Mouse (Mus musculus) CH12.LX (cell line): Measurements from ENCODE around the gene Slc35f3. TPM values are rescaled to one million over a fixed set of nuclear protein-coding genes. Genes with fewer than 3 reads are reported as not detected.

Experiments
- DNase-seq: peaks from one replicate; pipeline ENCODE4 v3.0.0-alpha.2; 2013; ENCODE audit errors: extremely low read depth
- H3K27ac ChIP-seq: 2 replicates; pipeline ENCODE4 v1.5.1; 2012; ENCODE audit warnings: low read depth, mild to moderate bottlenecking, control low read depth, moderate library complexity; ENCODE audit not compliant: insufficient read depth
- H3K27me3 ChIP-seq: replicated peaks from 2 replicates; pipeline ENCODE3; 2012; ENCODE audit warnings: inconsistent platforms
- H3K36me3 ChIP-seq, 2 experiments: replicated peaks in 1 of 2; 2 replicates each; pipeline versions ENCODE3 to v1.6.1; 2012; ENCODE audit warnings: inconsistent platforms in 1 of 2, low read length in 1 of 2, mild to moderate bottlenecking in 1 of 2, mixed read lengths in 1 of 2, moderate library complexity in 1 of 2; ENCODE audit not compliant: control insufficient read depth in 1 of 2, insufficient read depth in 1 of 2
- H3K4me1 ChIP-seq, 2 experiments: 2 replicates each; pipeline ENCODE4 v1.6.1; 2012; ENCODE audit warnings: inconsistent platforms in 1 of 2, moderate library complexity in 1 of 2; ENCODE audit not compliant: insufficient read depth in 2 of 2, control insufficient read depth in 1 of 2
- H3K4me2 ChIP-seq: 2 replicates; pipeline ENCODE4 v1.6.1; 2012; ENCODE audit warnings: low read depth, mild to moderate bottlenecking, control low read depth; ENCODE audit not compliant: poor library complexity, insufficient read depth, severe bottlenecking
- H3K4me3 ChIP-seq, 3 experiments: fragments of 150-350 bp in 1 of 3; sonication (generic) in 1 of 3; replicated peaks in 1 of 3; 2 replicates each; pipeline versions ENCODE3 to v1.5.1; 2011 to 2012; ENCODE audit warnings: low read depth in 2 of 3, low read length in 2 of 3, mild to moderate bottlenecking in 2 of 3, moderate library complexity in 2 of 3, control low read depth in 1 of 3, improper control_type of control experiment in 1 of 3, inconsistent platforms in 1 of 3, mixed read lengths in 1 of 3; ENCODE audit not compliant: poor library complexity in 1 of 3
- H3K79me2 ChIP-seq: replicated peaks from 2 replicates; pipeline ENCODE4 v1.6.1; 2012; ENCODE audit warnings: mild to moderate bottlenecking, moderate library complexity; ENCODE audit not compliant: control insufficient read depth, poor library complexity, insufficient read depth, severe bottlenecking; ENCODE audit errors: extremely low read depth
- H3K9ac ChIP-seq: 2 replicates; pipeline ENCODE4 v1.6.1; 2012; ENCODE audit warnings: low read depth, mild to moderate bottlenecking, control low read depth, moderate library complexity; ENCODE audit not compliant: insufficient read depth
- H3K9me3 ChIP-seq: replicated peaks from 2 replicates; pipeline ENCODE3; 2012; ENCODE audit warnings: low read length, inconsistent platforms, mixed read lengths
- BHLHE40 ChIP-seq: IDR thresholded peaks from 2 replicates; pipeline ENCODE4 v1.6.1; 2011; ENCODE audit warnings: mild to moderate bottlenecking, low read depth, low read length, improper control_type of control experiment
- ETS1 ChIP-seq: conservative IDR thresholded peaks from 2 replicates; pipeline ENCODE4 v1.6.1; 2012; ENCODE audit warnings: low read depth, mild to moderate bottlenecking, inconsistent platforms, low read length, improper control_type of control experiment, moderate library complexity
- IRF4 ChIP-seq: IDR thresholded peaks from 2 replicates; pipeline ENCODE4 v1.6.1; 2014; ENCODE audit warnings: low read depth, mild to moderate bottlenecking, inconsistent platforms, low read length, improper control_type of control experiment
- JUN ChIP-seq: IDR thresholded peaks from 2 replicates; pipeline ENCODE4 v1.6.1; 2011; ENCODE audit warnings: low read depth, mild to moderate bottlenecking, low read length, improper control_type of control experiment, moderate library complexity; ENCODE audit not compliant: insufficient read depth
- MAZ ChIP-seq: IDR thresholded peaks from 2 replicates; pipeline ENCODE4 v1.6.1; 2012; ENCODE audit warnings: low read depth, mild to moderate bottlenecking, inconsistent platforms, low read length, improper control_type of control experiment, moderate library complexity
- MEF2A ChIP-seq: IDR thresholded peaks from 2 replicates; pipeline ENCODE4 v1.6.1; 2014; ENCODE audit warnings: low read depth, mild to moderate bottlenecking, inconsistent platforms, low read length, improper control_type of control experiment, borderline replicate concordance
- NELFE ChIP-seq: IDR thresholded peaks from 2 replicates; pipeline ENCODE4 v1.6.1; 2011; ENCODE audit warnings: low read depth, low read length, improper control_type of control experiment
- NRF1 ChIP-seq: IDR thresholded peaks from 2 replicates; pipeline ENCODE4 v1.6.1; 2014; ENCODE audit warnings: low read depth, mild to moderate bottlenecking, inconsistent platforms, low read length, improper control_type of control experiment, moderate library complexity
- POLR2A ChIP-seq: IDR thresholded peaks from 2 replicates; pipeline ENCODE4 v1.6.1; 2011; ENCODE audit warnings: low read depth, mild to moderate bottlenecking, improper control_type of control experiment, low read length
- RAD21 ChIP-seq: IDR thresholded peaks from 2 replicates; pipeline ENCODE4 v1.6.1; 2011; ENCODE audit warnings: low read depth, mild to moderate bottlenecking, low read length, improper control_type of control experiment, moderate library complexity
- SIN3A ChIP-seq: IDR thresholded peaks from 2 replicates; pipeline ENCODE4 v1.6.1; 2012; ENCODE audit warnings: low read length, improper control_type of control experiment, inconsistent platforms
- TBP ChIP-seq: conservative IDR thresholded peaks from 2 replicates; pipeline ENCODE4 v1.6.1; 2011; ENCODE audit warnings: low read depth, low read length, improper control_type of control experiment
- USF1 ChIP-seq: IDR thresholded peaks from 2 replicates; pipeline ENCODE4 v1.6.1; 2014; ENCODE audit warnings: low read depth, mild to moderate bottlenecking, inconsistent platforms, low read length, improper control_type of control experiment
- USF2 ChIP-seq: conservative IDR thresholded peaks from 2 replicates; pipeline ENCODE4 v1.6.1; 2011; ENCODE audit warnings: low read depth, low read length, improper control_type of control experiment
- ZC3H11A ChIP-seq: IDR thresholded peaks from 2 replicates; pipeline ENCODE4 v1.6.1; 2012; ENCODE audit warnings: low read depth, mild to moderate bottlenecking, inconsistent platforms, low read length, improper control_type of control experiment
- dilution Hi-C: fragments of 300-500 bp; cut with MboI; formaldehyde crosslinking; loops from 2 replicates; pipeline ENCODE4 v1.14.3; 2020; ENCODE audit warnings: low sequenced_read_pairs; ENCODE audit not compliant: extremely low pct_unique_long_range_greater_than_20kb, extremely low pct_ligation_motif_present
- in situ Hi-C: fragments of 300-500 bp; cut with MboI; formaldehyde crosslinking; loops from 3 replicates; pipeline ENCODE4 v1.14.3; 2019; ENCODE audit warnings: low sequenced_read_pairs, low pct_ligation_motif_present, low pct_unique_long_range_greater_than_20kb, mixed read lengths
- polyA plus RNA-seq: library from polyadenylated mRNA; unstranded; fragments of >175 nt; gene quantifications from 2 replicates; pipeline ENCODE4 v1.2.1, GENCODE M21; 2012; ENCODE audit warnings: low read depth; ENCODE audit not compliant: insufficient read length
- total RNA-seq, 2 experiments: library from RNA; depleted of rRNA; stranded (reverse); fragments of 300-350 nt in 1 of 2; fragments of >200 nt in 1 of 2; gene quantifications; 2 replicates each; pipeline ENCODE4 v1.2.3; 2012 to 2014

The Slc35f3 gene
- total and polyA plus RNA-seq, 3 experiments, result 0.20 TPM; not detected in 2

DNA sequence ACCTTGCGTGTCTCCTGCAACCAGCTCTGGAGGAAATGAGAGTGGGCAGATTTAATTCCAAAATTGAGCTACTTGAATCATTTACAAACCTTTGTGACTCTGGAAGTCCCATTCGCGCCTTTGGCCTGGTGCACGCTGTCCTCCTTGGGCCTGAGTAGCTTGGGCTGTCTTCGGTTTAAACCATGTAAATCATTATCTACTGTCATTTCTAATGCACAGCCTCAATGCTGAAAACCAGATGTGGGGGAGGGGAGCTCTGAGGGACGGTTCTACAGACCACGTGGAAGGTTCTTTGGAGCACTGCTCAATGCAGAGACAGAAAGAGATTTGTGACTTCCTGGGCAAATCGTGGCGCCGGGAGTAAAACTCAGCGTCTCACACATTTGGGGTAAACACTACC lies 61.7 kb downstream of the Slc35f3 start:
- H3K9me3 ChIP-seq, result peaks cover 8% of the 10 kb centered on the region
- no peaks in the 10 kb centered on the region for H3K79me2 ChIP-seq
- H3K4me3 ChIP-seq, result no peak overlapping the region
- H3K9ac ChIP-seq, result no peak overlapping the region
- H3K4me2 ChIP-seq, result no peak overlapping the region
- in situ Hi-C loops (no loop called here), dilution Hi-C loops (no loop called here)
- TF ChIP-seq ZC3H11A (no peak), MEF2A (no peak), BHLHE40 (no peak), USF2 (no peak), IRF4 (no peak), RAD21 (no peak), JUN (no peak), USF1 (no peak), NELFE (no peak), POLR2A (no peak), TBP (no peak), MAZ (no peak), SIN3A (no peak), NRF1 (no peak)
- peaks cover 77% of the 10 kb centered on the region for H3K27me3 ChIP-seq
- H3K4me1 ChIP-seq, result no peaks in the 10 kb centered on the region
- H3K36me3 ChIP-seq, result no peaks in the 10 kb centered on the region
- DNase-seq, result no peak
- H3K27ac ChIP-seq, result no peak overlapping the region

DNA sequence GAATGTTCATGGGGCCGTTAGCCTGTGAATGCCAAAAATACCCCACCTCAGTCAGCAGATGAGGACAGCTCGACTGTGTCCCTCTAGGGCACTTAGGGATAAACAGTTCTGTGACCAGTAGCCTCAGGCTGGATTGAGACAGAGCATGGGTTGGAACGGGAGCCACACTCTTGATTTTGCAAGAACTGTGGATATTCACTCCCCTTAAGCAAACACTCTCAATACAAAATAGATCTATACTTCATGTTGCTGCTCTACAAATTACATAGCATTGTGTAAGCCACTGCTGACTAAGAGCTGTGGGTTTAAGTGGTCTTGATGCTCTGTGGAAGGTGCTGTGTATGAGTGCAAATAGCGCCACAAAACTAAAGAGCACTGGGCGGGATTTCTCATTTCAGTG lies 62.3 kb downstream of the Slc35f3 start:
- DNase-seq, result no peak
- no peak overlapping the region for H3K9ac ChIP-seq
- dilution Hi-C loops, result no loop called here

More for the DNA sequence above, 62.3 kb downstream of the Slc35f3 start:
- no peaks in the 10 kb centered on the region for H3K36me3 ChIP-seq
- peaks cover 8% of the 10 kb centered on the region for H3K9me3 ChIP-seq
- TF ChIP-seq ETS1 (no peak), TBP (no peak), JUN (no peak), MAZ (no peak), POLR2A (no peak), ZC3H11A (no peak)
- H3K27ac ChIP-seq, result no peak overlapping the region
- no peaks in the 10 kb centered on the region for H3K79me2 ChIP-seq
- H3K4me1 ChIP-seq, result no peaks in the 10 kb centered on the region
- H3K27me3 ChIP-seq, result peaks cover 75% of the 10 kb centered on the region
- no peak overlapping the region for H3K4me2 ChIP-seq
- no peak overlapping the region for H3K4me3 ChIP-seq
- in situ Hi-C loops, result no loop called here
